Comparison of ENCODE assay signal across 10 mouse cellular contexts in the genomic region with DNA sequence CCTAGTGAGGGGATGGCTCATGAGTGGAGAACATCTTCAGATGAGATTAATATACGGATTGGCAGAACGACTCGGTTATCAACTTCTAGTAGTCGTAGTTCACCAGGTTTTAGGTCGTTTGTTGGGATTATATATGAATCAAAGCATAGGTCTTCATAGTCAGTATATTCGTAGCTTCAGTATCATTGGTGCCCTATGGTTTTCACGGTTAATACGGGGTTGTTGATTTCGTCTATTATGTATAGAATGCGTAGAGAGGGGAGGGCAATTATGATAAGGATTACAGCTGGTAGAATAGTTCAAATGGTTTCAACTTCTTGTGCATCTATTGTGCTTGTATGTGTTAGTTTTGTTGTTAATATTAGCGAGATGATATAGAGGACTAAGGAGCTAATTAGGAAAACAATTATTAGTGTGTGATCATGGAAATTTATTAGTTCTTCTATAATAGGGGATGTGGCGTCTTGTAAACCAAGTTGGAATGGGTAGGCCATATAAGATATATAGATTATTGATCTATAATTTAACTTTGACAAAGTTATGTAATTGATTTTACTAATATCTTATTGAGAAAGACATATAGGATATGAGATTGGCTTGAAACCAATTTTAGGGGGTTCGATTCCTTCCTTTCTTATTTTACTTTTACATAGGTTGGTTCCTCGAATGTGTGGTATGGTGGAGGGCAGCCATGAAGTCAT. TPM values are rescaled to one million over a fixed set of nuclear protein-coding genes. Genes with fewer than 3 reads are reported as not detected.
DNase-seq lines count a peak whose midpoint lies in the region; ATAC-seq and TF ChIP-seq lines count a peak whose summit lies in the region.
"Not testable (repeated sequence)": the region's sequence is repeated elsewhere in the genome, so short reads cannot be mapped to it uniquely, and the experiment has no call there.
"Had no signal": no experiment of that assay in that cellular context is flagged by ENCODE, and none has a peak within 500 bp of the region (broad histone marks: within the 10 kb centered on the region; RNA-seq: fewer than 3 reads in every experiment).

No protein-coding gene starts in this region.

- TF ChIP-seq EP300 in liver, postnatal 0 days (IDR thresholded peaks at IDR 0.05; ENCODE audit: low read depth): not testable (repeated sequence)

- not testable (repeated sequence) for H3K9me3 ChIP-seq in embryonic facial prominence, embryonic 15.5 days (replicated peaks); hindbrain, embryonic 14.5 days (ENCODE audit: control insufficient read depth, low read length); kidney, postnatal 0 days (replicated peaks; ENCODE audit: low read length); liver, postnatal 0 days (ENCODE audit: low read length); midbrain, embryonic 15.5 days; stomach, embryonic 14.5 days (ENCODE audit: control insufficient read depth, low read depth, low read length)

- not testable (repeated sequence) for H3K4me1 ChIP-seq in embryonic facial prominence, embryonic 15.5 days; hindbrain, embryonic 14.5 days (replicated peaks; ENCODE audit: control insufficient read depth, insufficient read depth, low read length); kidney, postnatal 0 days (replicated peaks; ENCODE audit: insufficient read depth, low read length); liver, postnatal 0 days (ENCODE audit: insufficient read depth); midbrain, embryonic 15.5 days; stomach, embryonic 14.5 days (ENCODE audit: control insufficient read depth, insufficient read depth, low read length)

- not testable (repeated sequence) for H3K27me3 ChIP-seq in embryonic facial prominence, embryonic 15.5 days; hindbrain, embryonic 14.5 days (ENCODE audit: control insufficient read depth, insufficient read depth, low read length); kidney, postnatal 0 days (ENCODE audit: insufficient read depth, low read length); liver, postnatal 0 days (ENCODE audit: insufficient read depth, low read length); midbrain, embryonic 15.5 days (replicated peaks); stomach, embryonic 14.5 days (ENCODE audit: control insufficient read depth, insufficient read depth, low read length)

- H3K4me3 ChIP-seq in embryonic facial prominence, embryonic 15.5 days (replicated peaks); hindbrain, embryonic 14.5 days (replicated peaks; ENCODE audit: low read length); kidney, postnatal 0 days (replicated peaks; ENCODE audit: low read depth, low read length); liver, postnatal 0 days (ENCODE audit: low read depth, low read length); midbrain, embryonic 15.5 days; stomach, embryonic 14.5 days (ENCODE audit: low read depth, low read length): not testable (repeated sequence)

- peak; percentile 40 for DNase-seq in NIH3T3 (ENCODE audit: low read depth)
- DNase-seq in hindbrain, embryonic 14.5 days (ENCODE audit: low spot score); kidney, postnatal 0 days (ENCODE audit: low spot score); liver, postnatal 0 days: not testable (repeated sequence)

- not testable (repeated sequence) for H3K36me3 ChIP-seq in embryonic facial prominence, embryonic 15.5 days; hindbrain, embryonic 14.5 days (replicated peaks; ENCODE audit: control insufficient read depth, insufficient read depth); kidney, postnatal 0 days (ENCODE audit: insufficient read depth, low read length); liver, postnatal 0 days (replicated peaks; ENCODE audit: insufficient read depth, low read length); midbrain, embryonic 15.5 days (replicated peaks); stomach, embryonic 14.5 days (ENCODE audit: control insufficient read depth, insufficient read depth, low read length)

- TF ChIP-seq CTCF in kidney, postnatal 0 days (IDR thresholded peaks at IDR 0.05; ENCODE audit: low read depth); liver, postnatal 0 days (IDR thresholded peaks at IDR 0.05; ENCODE audit: low read depth): not testable (repeated sequence)

- H3K9ac ChIP-seq in embryonic facial prominence, embryonic 15.5 days; hindbrain, embryonic 14.5 days; kidney, postnatal 0 days (ENCODE audit: low read depth, low read length); liver, postnatal 0 days (replicated peaks); midbrain, embryonic 15.5 days; stomach, embryonic 14.5 days (replicated peaks; ENCODE audit: low read depth, low read length): not testable (repeated sequence)

- not testable (repeated sequence) for H3K4me2 ChIP-seq in embryonic facial prominence, embryonic 15.5 days (replicated peaks); hindbrain, embryonic 14.5 days (replicated peaks); kidney, postnatal 0 days (ENCODE audit: low read length); liver, postnatal 0 days (ENCODE audit: low read depth, low read length); midbrain, embryonic 15.5 days; stomach, embryonic 14.5 days (replicated peaks; ENCODE audit: low read depth, low read length)

- H3K27ac ChIP-seq in embryonic facial prominence, embryonic 15.5 days (replicated peaks); hindbrain, embryonic 14.5 days; kidney, postnatal 0 days; liver, postnatal 0 days (ENCODE audit: low read depth); midbrain, embryonic 15.5 days; stomach, embryonic 14.5 days (ENCODE audit: low read length): not testable (repeated sequence)

- ATAC-seq in embryonic facial prominence, embryonic 15.5 days (ENCODE audit: insufficient number of reproducible peaks, low FRiP score, low TSS enrichment, low read depth): peak; percentile 85
- ATAC-seq in granulocyte monocyte progenitor cell, adult 5-6 weeks (replicated peaks; ENCODE audit: poor library complexity, severe bottlenecking): peak; percentile 52
- ATAC-seq in hindbrain, embryonic 14.5 days (ENCODE audit: low FRiP score): peak; percentile 88
- ATAC-seq in kidney, postnatal 0 days (replicated peaks; ENCODE audit: low FRiP score, low read depth): peak; percentile 85
- peak; percentile 69 for ATAC-seq in liver, postnatal 0 days
- ATAC-seq in midbrain, embryonic 15.5 days (replicated peaks): peak; percentile 86
- ATAC-seq in stomach, embryonic 14.5 days (ENCODE audit: insufficient number of reproducible peaks, insufficient read depth, low FRiP score, low read depth): peak; percentile 84

- WGBS in embryonic facial prominence, embryonic 15.5 days: 81% methylated on average over 14 of the region's 14 CpGs
- WGBS in hindbrain, embryonic 14.5 days: 84% methylated on average over 13 of the region's 14 CpGs
- 87% methylated on average over 13 of the region's 14 CpGs for WGBS in kidney, postnatal 0 days
- 67% methylated on average over 13 of the region's 14 CpGs for WGBS in liver, postnatal 0 days (ENCODE audit: insufficient replicate concordance)
- WGBS in midbrain, embryonic 15.5 days: 82% methylated on average over 14 of the region's 14 CpGs
- WGBS in stomach, embryonic 14.5 days: 84% methylated on average over 14 of the region's 14 CpGs

RNA-seq across cellular contexts. Expression of gene Gad2, which starts 34.4 kb away (rescaled TPM):
- polyA plus RNA-seq in embryonic facial prominence, embryonic 15.5 days (2015; fragmentation: Nextera tagmentation; extraction: Ambion mirVana): 0.35 and 0.53 TPM in 2 replicates
- not detected in 2 replicates for total RNA-seq in granulocyte monocyte progenitor cell, adult 5-6 weeks (2014; fragmentation: Nextera tagmentation)
- not detected in 2 replicates for total RNA-seq in granulocyte monocyte progenitor cell, adult 5-6 weeks (2017)
- polyA plus RNA-seq in hindbrain, embryonic 14.5 days (2014; fragmentation: Nextera tagmentation; extraction: Ambion mirVana): 34.7 and 35.1 TPM in 2 replicates
- not detected in 2 replicates for polyA plus RNA-seq in kidney, postnatal 0 days (2015; fragmentation: Nextera tagmentation; extraction: Ambion mirVana)
- not detected in 2 replicates for polyA plus RNA-seq in liver, postnatal 0 days (2015; fragmentation: Nextera tagmentation; extraction: Ambion mirVana)
- 62.8 and 72.5 TPM in 2 replicates for polyA plus RNA-seq in midbrain, embryonic 15.5 days (2015; fragmentation: Nextera tagmentation; extraction: Ambion mirVana)
- polyA plus RNA-seq in stomach, embryonic 14.5 days (2014; fragmentation: Nextera tagmentation; extraction: Ambion mirVana): 0.41 TPM in 1 of 2 replicates, not detected in the other
- total RNA-seq: heart, adult 18-20 months had no signal
- polyA plus RNA-seq: lung, adult 2 months had no signal

Comparison
In these comparisons a context has a peak if more than half of its experiments do, and no peak if none do; other contexts are left out.
1. RNA of gene Gad2, which starts 34.4 kb away (polyA plus RNA-seq): 62.8 to 72.5 TPM in midbrain, embryonic 15.5 days and 34.7 to 35.1 TPM in hindbrain, embryonic 14.5 days; 0.35 to 0.53 TPM in embryonic facial prominence, embryonic 15.5 days, not detected in kidney, postnatal 0 days, 0.41 TPM in stomach, embryonic 14.5 days and not detected in liver, postnatal 0 days; every median in the first group is over 10 times any median in the second.
2. Peak in every context shown above with its lines, with median percentiles within 50 percentile points of each other: ATAC-seq.